Mouse (Mus musculus) heart, adult 2 months (tissue): Measurements from ENCODE around the gene Rpap1.

Experiments
- CTCF ChIP-seq: fragments of 200-600 bp; IDR thresholded peaks from 2 replicates; pipeline ENCODE4 v1.8.1; 2022; ENCODE audit warnings: antibody characterized with exemption, mild to moderate bottlenecking, moderate library complexity
- POLR2A ChIP-seq: fragments of 200-500 bp; IDR thresholded peaks from 2 replicates; pipeline ENCODE4 v1.6.1; 2011; ENCODE audit warnings: mild to moderate bottlenecking, low read depth, low read length, control low read depth; ENCODE audit not compliant: insufficient read depth

DNA sequence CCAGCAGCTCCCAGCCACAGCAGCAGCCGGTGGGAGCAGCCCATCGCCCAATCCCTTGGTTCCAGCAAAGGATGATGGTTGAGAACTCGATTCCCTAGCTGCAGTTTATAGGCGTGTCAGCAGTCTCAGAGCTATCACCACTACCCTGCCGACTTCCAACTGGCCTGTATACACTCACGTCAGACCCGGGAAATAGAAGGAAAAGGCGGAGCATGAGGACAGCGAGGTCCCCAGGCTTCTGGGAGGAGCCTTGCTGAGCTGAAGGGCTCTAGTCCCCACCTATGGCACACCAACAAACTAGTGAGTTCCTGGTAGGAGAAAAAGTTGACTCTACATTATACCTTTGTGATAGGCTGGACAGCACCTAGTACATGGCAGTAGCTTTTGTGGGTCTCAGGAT lies 27.1 kb downstream of the Rpap1 start, which contains the start of gene Ltk:
- TF ChIP-seq CTCF (no peak), POLR2A (no peak)
